Mouse (Mus musculus): ENCODE data around the gene Gm11213. TPM values are rescaled to one million over a fixed set of nuclear protein-coding genes. Genes with fewer than 3 reads are reported as not detected.

The Gm11213 gene
- polyA plus RNA-seq, 1 experiment from 2014 or later = not detected

- Histone ChIP-seq H3K27me3 (replicated peaks; ENCODE audit: control insufficient read depth, insufficient read depth, low read length) (no peaks in the 10 kb centered on the region), H3K36me3 (ENCODE audit: control insufficient read depth, insufficient read depth) (peaks cover 42% of the 10 kb centered on the region), H3K9ac (ENCODE audit: low read depth, low read length) (no peak overlapping the region), H3K9me3 (ENCODE audit: control insufficient read depth) (no peaks in the 10 kb centered on the region), H3K4me2 (replicated peaks; ENCODE audit: low read depth) (no peak overlapping the region), H3K27ac (ENCODE audit: low read depth, low read length) (no peak overlapping the region), H3K4me3 (ENCODE audit: low read depth, low read length) (no peak overlapping the region), H3K4me1 (replicated peaks; ENCODE audit: control insufficient read depth, insufficient read depth, low read length) (peaks cover 13% of the 10 kb centered on the region; the same call in 1 of the 2 replicates)
- ATAC-seq = no peak
- TF ChIP-seq CTCF (IDR thresholded peaks at IDR 0.05; ENCODE audit: low read depth) = no peak
- 63% methylated on average over 1 of the region's 1 CpGs for WGBS
Observed at GRCm38 (mm10) chr4:63547799-63548198, 57.3 kb downstream of the Gm11213 start.

Other genes starting within 250 kb of the Gm11213 start
- not detected in 2 replicates for gene Orm3, start 249.1 kb downstream of the Gm11213 start, polyA plus RNA-seq (2015; fragmentation: Nextera tagmentation; extraction: Ambion mirVana)
- not detected in 2 replicates for gene Orm2, start 242.8 kb downstream of the Gm11213 start, polyA plus RNA-seq (2015; fragmentation: Nextera tagmentation; extraction: Ambion mirVana)
- gene Akna, start 201.9 kb downstream of the Gm11213 start, polyA plus RNA-seq (2015; fragmentation: Nextera tagmentation; extraction: Ambion mirVana) = 1.4 and 1.6 TPM in 2 replicates
- gene Whrn, start 109.3 kb downstream of the Gm11213 start, polyA plus RNA-seq (2015; fragmentation: Nextera tagmentation; extraction: Ambion mirVana) = 1.3 and 1.8 TPM in 2 replicates
- 345 and 364 TPM in 2 replicates for gene Atp6v1g1, start 60.5 kb downstream of the Gm11213 start, polyA plus RNA-seq (2015; fragmentation: Nextera tagmentation; extraction: Ambion mirVana)
- gene Tmem268, start 46.5 kb downstream of the Gm11213 start, polyA plus RNA-seq (2015; fragmentation: Nextera tagmentation; extraction: Ambion mirVana) = 15.5 and 18.7 TPM in 2 replicates
- gene Tex48, start 17.2 kb upstream of the Gm11213 start, polyA plus RNA-seq (2015; fragmentation: Nextera tagmentation; extraction: Ambion mirVana) = not detected in 2 replicates
- gene Gm11214, start 58.1 kb upstream of the Gm11213 start, polyA plus RNA-seq (2015; fragmentation: Nextera tagmentation; extraction: Ambion mirVana) = not detected in 2 replicates
- 0.07 and 0.09 TPM in 2 replicates for gene Tnfsf15, start 139.9 kb upstream of the Gm11213 start, polyA plus RNA-seq (2015; fragmentation: Nextera tagmentation; extraction: Ambion mirVana)